Mouse (Mus musculus): Measurements from ENCODE around the gene Xpnpep1. TPM values are rescaled to one million over a fixed set of nuclear protein-coding genes. Genes with fewer than 3 reads are reported as not detected.

Gene Xpnpep1
- polyA plus RNA-seq, 1 experiment = 52.9 TPM

DNA sequence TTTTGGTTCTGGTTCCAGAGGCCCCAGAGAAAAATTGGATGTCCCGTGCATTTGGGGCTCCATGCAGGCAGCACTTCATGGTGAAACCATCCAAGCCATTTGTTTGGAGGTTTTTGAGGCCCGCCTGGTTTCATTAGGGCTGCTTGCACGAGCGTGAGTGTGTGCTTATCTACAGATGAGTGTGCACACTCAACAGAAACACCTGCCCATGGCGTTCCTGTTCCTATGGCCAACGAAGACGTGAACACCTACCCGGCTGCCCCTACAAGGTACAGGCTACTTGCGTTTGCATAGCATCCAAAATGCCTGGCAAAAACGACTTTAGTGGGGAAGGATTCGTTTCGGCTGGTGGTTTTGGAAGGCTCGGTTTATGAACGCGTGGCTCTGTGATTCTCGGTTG is 13.3 kb upstream of the Xpnpep1 start:
- no peak overlapping the region for H3K4me3 ChIP-seq (ENCODE audit: insufficient read depth, low read length)
- TF ChIP-seq POLR2A (IDR thresholded peaks at IDR 0.05; ENCODE audit: extremely low read depth, insufficient read depth, low read length) = no peak
- no peak for TF ChIP-seq CTCF (IDR thresholded peaks at IDR 0.05; ENCODE audit: extremely low read depth, insufficient read depth, low read length)
- H3K27ac ChIP-seq (ENCODE audit: insufficient read depth, low read length) = no peak overlapping the region
- no peaks in the 10 kb centered on the region for H3K4me1 ChIP-seq (ENCODE audit: control insufficient read depth, insufficient read depth, low read length)

DNA sequence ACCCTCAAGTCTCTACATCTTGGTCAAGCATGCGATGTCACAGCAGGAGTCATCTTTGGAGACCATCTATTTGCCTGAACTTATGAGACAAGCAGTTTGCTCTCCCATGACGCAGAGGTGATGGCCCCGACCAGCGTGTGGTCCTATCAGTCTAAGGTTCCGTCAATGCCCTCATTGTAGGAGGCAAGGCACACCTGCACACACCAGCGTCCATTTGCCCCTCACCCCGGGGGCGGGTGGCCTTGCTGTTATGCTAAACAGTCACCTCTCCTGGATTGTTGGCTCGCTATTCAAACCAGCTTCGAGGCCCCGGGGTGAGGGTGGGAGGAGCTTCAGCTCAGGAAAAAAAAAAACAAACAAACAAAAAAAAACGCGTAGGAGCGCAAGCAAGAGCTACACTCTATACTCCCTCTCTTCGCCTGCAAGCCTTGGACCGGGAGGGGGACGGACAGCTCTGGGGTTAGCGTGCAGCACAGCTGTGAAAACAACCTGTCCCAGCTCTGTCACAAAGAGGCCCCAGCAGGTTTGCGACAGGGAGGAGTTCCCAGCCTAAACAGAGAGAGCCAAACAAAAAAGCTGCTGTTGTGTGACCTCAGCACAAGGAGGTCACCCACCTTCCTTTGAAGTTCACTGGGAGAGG is 12.1 kb upstream of the Xpnpep1 start:
- Histone ChIP-seq H3K27ac (ENCODE audit: insufficient read depth, low read length) (0 out of 2 replicates have a peak overlapping the region, but pooled peaks have one; percentile 35), H3K4me3 (ENCODE audit: insufficient read depth, low read length) (no peak overlapping the region), H3K4me1 (ENCODE audit: control insufficient read depth, insufficient read depth, low read length) (no peaks in the 10 kb centered on the region)
- TF ChIP-seq CTCF (IDR thresholded peaks at IDR 0.05; ENCODE audit: extremely low read depth, insufficient read depth, low read length) (no peak), POLR2A (IDR thresholded peaks at IDR 0.05; ENCODE audit: extremely low read depth, insufficient read depth, low read length) (no peak)

DNA sequence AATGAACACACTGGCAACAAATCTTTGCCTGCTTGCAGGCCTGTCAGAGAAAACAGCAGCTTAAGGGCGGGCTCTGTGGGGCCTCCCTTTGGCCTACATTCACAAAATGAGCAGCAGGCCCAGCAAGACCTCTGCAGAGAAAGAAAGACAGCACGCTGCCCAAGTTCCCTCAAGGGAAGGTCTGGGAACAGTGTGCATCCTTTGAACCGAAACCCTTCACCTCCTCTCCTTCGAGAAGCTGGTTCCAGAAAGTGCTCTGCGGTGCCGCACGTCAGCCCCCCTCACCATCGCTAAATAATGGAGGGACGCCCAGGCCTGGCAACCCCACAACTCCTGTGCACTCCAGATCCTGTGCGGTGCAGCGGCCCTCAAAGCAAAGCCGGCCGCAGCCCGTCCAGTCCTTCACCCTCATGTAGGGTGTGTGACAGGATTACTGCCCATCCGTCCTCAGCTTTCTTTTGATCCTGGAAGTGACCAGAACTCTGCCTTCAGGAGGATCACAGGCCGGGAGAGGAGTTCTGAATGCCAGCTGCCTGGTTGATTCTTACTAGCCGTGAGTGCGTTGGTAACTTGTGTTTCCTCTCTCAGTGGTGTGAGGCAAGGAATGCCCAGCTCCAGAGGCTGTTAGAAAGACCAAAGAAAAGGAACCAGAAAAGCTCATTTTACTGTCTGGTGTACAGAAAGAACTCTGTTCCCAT is 11.4 kb upstream of the Xpnpep1 start:
- Histone ChIP-seq H3K27ac (ENCODE audit: insufficient read depth, low read length) (peak overlapping the region; percentile 69), H3K4me3 (ENCODE audit: insufficient read depth, low read length) (no peak overlapping the region), H3K4me1 (ENCODE audit: control insufficient read depth, insufficient read depth, low read length) (no peaks in the 10 kb centered on the region)
- TF ChIP-seq CTCF (IDR thresholded peaks at IDR 0.05; ENCODE audit: extremely low read depth, insufficient read depth, low read length) = no peak
- no peak for TF ChIP-seq POLR2A (IDR thresholded peaks at IDR 0.05; ENCODE audit: extremely low read depth, insufficient read depth, low read length)

DNA sequence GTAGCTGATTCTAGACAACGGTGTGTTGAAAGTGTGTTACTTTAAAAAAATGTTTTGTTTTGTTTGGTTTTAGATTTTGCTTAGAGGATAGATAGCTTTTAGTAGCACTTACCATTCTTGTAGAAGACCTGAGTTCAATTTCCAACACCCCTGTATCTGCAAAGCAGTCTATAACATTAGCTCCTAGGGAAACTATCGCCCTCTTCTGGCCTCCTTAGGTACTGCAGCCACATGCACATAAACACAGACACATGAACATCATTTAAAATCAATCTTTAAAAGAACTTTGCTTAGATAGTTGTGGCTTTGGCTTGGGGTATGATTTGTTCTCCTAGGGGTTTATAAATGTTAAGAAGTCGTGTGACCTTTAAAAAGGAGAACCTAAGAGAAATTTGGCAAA is 10.1 kb upstream of the Xpnpep1 start:
- no peak overlapping the region for H3K4me3 ChIP-seq (ENCODE audit: insufficient read depth, low read length)
- no peak for TF ChIP-seq POLR2A (IDR thresholded peaks at IDR 0.05; ENCODE audit: extremely low read depth, insufficient read depth, low read length)
- no peak for TF ChIP-seq CTCF (IDR thresholded peaks at IDR 0.05; ENCODE audit: extremely low read depth, insufficient read depth, low read length)
- no peaks in the 10 kb centered on the region for H3K4me1 ChIP-seq (ENCODE audit: control insufficient read depth, insufficient read depth, low read length)
- no peak overlapping the region for H3K27ac ChIP-seq (ENCODE audit: insufficient read depth, low read length)

DNA sequence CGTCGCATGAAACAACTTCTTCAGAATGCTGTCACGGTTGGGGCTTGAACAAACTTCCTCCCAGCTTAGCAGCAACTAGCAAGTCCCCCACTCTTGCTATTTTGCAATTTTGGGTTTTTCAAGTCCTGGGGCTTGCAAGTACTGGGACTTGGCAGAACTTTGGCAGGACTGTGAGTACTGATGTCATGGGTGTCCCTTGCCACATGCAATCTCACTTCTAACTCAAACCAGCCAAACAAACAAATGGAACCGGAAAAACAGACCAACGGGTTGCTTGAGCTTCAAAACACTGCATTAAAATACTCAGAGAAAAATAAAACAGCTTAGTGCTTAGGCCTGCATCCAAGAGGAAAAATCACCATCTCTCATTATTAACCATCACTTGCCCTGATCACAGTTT is 7.2 kb upstream of the Xpnpep1 start:
- H3K27ac ChIP-seq (ENCODE audit: insufficient read depth, low read length) = no peak overlapping the region
- H3K4me1 ChIP-seq (ENCODE audit: control insufficient read depth, insufficient read depth, low read length) = no peaks in the 10 kb centered on the region
- H3K4me3 ChIP-seq (ENCODE audit: insufficient read depth, low read length) = no peak overlapping the region
- no peak for TF ChIP-seq POLR2A (IDR thresholded peaks at IDR 0.05; ENCODE audit: extremely low read depth, insufficient read depth, low read length)
- no peak for TF ChIP-seq CTCF (IDR thresholded peaks at IDR 0.05; ENCODE audit: extremely low read depth, insufficient read depth, low read length)

DNA sequence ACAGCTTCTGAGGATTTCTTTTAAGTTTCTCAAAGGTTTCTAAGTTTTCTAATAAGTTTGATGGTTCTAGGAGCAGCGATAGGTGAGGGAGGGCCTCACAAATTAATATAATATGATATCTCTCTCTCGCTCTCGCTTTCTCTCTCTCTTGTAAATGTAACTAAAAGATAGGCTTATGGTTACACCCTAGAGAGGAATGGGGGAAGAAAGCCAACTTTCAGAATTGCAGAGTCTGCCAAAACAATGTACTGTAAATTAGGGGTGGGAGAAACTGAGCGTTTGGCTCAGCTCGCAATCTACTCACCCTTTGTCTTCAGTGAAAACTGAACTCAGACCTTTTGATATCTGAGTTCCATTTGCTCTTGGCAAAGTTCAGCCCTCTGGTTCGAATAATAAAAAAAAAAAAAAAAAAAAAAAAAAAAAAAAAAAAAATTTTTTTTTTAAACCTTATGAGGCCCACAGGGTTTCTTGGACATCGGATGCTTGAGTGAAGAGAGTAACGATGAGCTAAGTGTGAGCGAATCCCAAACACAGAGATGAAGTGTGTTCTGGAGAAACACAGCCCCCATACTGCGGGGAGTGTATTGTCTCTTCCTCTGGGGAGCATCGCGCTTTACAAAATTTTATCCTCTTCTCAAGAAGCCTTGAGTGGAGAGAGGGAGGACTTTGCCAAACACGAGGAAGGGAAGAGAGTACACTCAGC is 3.6 kb upstream of the Xpnpep1 start:
- TF ChIP-seq POLR2A (IDR thresholded peaks at IDR 0.05; ENCODE audit: extremely low read depth, insufficient read depth, low read length) = no peak
- TF ChIP-seq CTCF (IDR thresholded peaks at IDR 0.05; ENCODE audit: extremely low read depth, insufficient read depth, low read length) = no peak
- Histone ChIP-seq H3K4me3 (ENCODE audit: insufficient read depth, low read length) (no peak overlapping the region), H3K27ac (ENCODE audit: insufficient read depth, low read length) (no peak overlapping the region), H3K4me1 (ENCODE audit: control insufficient read depth, insufficient read depth, low read length) (peaks cover 4% of the 10 kb centered on the region)

DNA sequence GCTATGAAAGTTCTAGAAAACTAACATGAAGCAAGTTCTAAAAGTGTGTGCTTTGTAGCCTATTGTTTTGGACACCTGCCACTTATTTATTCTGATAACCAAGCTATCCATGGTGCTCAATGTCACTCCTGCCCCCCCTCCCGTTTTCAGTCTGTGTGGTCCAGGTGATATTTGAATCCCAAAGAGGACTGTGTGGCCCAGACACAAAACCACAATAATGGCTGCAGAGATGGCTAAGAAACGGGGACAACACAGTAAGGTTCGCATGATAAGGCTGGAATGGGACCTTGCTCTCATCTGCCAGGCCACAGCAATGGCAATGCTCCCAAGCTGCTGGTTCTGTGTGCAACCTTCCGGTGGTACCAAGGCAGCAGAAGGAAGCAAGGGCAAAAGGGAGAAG is 1.6 kb upstream of the Xpnpep1 start:
- no peak for TF ChIP-seq CTCF (IDR thresholded peaks at IDR 0.05; ENCODE audit: extremely low read depth, insufficient read depth, low read length)
- TF ChIP-seq POLR2A (IDR thresholded peaks at IDR 0.05; ENCODE audit: extremely low read depth, insufficient read depth, low read length) = no peak
- Histone ChIP-seq H3K4me1 (ENCODE audit: control insufficient read depth, insufficient read depth, low read length) (peaks cover 12% of the 10 kb centered on the region), H3K27ac (ENCODE audit: insufficient read depth, low read length) (no peak overlapping the region), H3K4me3 (ENCODE audit: insufficient read depth, low read length) (no peak overlapping the region)

DNA sequence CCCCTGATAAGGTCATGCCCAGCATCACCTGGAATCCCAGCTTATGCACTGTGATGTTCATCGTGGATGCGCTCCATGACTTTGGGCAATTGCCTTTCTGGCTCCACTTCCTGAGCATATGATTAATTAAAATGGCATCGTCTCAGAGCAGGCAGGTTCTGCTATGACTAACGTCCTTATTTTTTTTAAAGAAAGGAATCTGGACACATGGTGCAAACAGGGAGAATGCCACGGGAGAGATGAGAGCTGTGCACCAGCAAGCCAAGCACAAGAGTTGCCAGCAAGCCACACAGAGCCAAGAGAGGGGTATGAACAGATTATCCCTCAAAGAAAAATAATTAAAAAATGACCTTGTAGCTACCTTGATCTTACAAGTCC is 1.1 kb upstream of the Xpnpep1 start:
- TF ChIP-seq CTCF (IDR thresholded peaks at IDR 0.05; ENCODE audit: extremely low read depth, insufficient read depth, low read length) (no peak), POLR2A (IDR thresholded peaks at IDR 0.05; ENCODE audit: extremely low read depth, insufficient read depth, low read length) (no peak)
- H3K27ac ChIP-seq (ENCODE audit: insufficient read depth, low read length) = no peak overlapping the region
- H3K4me3 ChIP-seq (ENCODE audit: insufficient read depth, low read length) = no peak overlapping the region
- H3K4me1 ChIP-seq (ENCODE audit: control insufficient read depth, insufficient read depth, low read length) = peaks cover 12% of the 10 kb centered on the region

DNA sequence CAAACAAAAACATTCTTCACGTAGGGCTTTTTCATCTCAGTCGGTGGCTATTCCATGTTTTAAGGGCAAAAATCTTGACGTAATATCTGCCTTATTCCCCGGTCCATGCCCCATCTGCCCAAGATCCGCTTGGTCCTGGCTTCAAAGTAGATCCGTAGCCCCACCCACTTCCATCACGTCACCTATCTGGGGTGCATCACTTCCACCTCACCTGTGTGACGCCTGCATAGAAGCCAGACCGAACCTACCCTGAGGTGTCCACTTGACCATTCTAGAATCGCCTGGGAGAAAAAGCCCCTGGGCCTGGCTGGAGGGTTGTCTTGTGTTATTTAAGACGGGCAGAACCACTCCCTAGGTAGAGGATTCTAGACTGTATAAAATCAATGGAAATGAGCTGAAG is 924 bp downstream of the Xpnpep1 start:
- peak overlapping the region; percentile 73; the same call in 1 of the 2 replicates for H3K4me3 ChIP-seq (ENCODE audit: insufficient read depth, low read length)
- H3K27ac ChIP-seq (ENCODE audit: insufficient read depth, low read length) = peak overlapping the region; percentile 45
- peaks cover 13% of the 10 kb centered on the region for H3K4me1 ChIP-seq (ENCODE audit: control insufficient read depth, insufficient read depth, low read length)
- no peak for TF ChIP-seq POLR2A (IDR thresholded peaks at IDR 0.05; ENCODE audit: extremely low read depth, insufficient read depth, low read length)
- TF ChIP-seq CTCF (IDR thresholded peaks at IDR 0.05; ENCODE audit: extremely low read depth, insufficient read depth, low read length) = no peak
